Mouse (Mus musculus): Measurements from ENCODE around the gene Slc7a5. TPM values are rescaled to one million over a fixed set of nuclear protein-coding genes. Genes with fewer than 3 reads are reported as not detected.

The Slc7a5 gene
- polyA plus RNA-seq, 1 experiment, result 80.8 TPM

DNA sequence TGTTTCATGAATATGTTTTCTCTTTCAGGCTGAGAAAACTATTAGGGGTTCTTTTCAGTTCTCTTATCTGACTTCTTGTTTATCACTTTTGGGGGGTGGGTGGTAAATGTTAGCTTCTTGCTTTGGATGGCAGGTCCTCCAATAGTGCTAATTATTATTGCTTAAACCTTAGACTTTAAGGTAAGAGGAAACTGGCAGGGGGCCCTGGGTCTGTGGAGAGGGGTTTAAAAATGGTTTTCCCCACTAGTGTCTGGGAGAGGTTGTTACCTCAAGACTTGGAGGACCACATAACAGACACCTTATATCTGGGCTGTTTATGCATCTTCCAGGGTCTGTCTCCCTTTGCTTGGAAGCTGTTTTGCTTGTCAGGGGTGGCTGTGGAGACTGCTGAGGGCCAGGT, 44.6 kb upstream of the Slc7a5 start:
- no peaks in the 10 kb centered on the region for H3K9me3 ChIP-seq (replicated peaks; ENCODE audit: control insufficient read depth, insufficient read depth, low read length, poor library complexity, severe bottlenecking)
- H3K9ac ChIP-seq (ENCODE audit: low read depth, poor library complexity, severe bottlenecking), result peak overlapping the region; percentile 98; the same call in 1 of the 2 replicates
- H3K4me3 ChIP-seq (ENCODE audit: low read depth, low read length), result no peak overlapping the region
- peaks cover 25% of the 10 kb centered on the region for H3K36me3 ChIP-seq (ENCODE audit: control insufficient read depth, insufficient read depth, low read length, poor library complexity, severe bottlenecking)
- no peak overlapping the region for H3K27ac ChIP-seq (ENCODE audit: insufficient read depth, low read length)
- no peak for TF ChIP-seq POLR2A (IDR thresholded peaks at IDR 0.05; ENCODE audit: insufficient read depth, low read length)
- TF ChIP-seq CTCF (IDR thresholded peaks at IDR 0.05; ENCODE audit: low read depth, low read length), result no peak
- no peak for TF ChIP-seq EP300 (IDR thresholded peaks at IDR 0.05; ENCODE audit: insufficient read depth, low read depth, low read length)
- no peaks in the 10 kb centered on the region for H3K27me3 ChIP-seq (ENCODE audit: control insufficient read depth, insufficient read depth, low read length, poor library complexity, severe bottlenecking)
- H3K4me1 ChIP-seq (ENCODE audit: control insufficient read depth, insufficient read depth, low read length), result peaks cover 7% of the 10 kb centered on the region

DNA sequence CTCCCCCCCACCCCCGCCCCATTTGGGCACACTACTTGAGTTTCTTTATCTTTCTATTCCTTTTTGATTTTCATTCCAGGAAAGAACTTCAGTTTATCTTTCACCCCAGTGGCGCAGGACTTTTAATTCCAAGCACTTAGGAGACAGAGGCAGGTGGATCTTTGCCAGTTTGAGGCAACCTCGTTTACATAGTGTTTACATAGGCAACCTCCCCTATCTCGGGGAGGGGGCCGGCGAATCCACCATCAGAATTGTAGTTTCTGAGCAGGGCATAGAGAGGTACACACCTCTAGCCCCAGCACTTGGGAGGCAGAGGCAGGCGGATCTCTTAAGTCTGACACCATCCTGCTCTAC, 44.1 kb upstream of the Slc7a5 start:
- Histone ChIP-seq H3K4me1 (ENCODE audit: control insufficient read depth, insufficient read depth, low read length) (peaks cover 9% of the 10 kb centered on the region), H3K4me3 (ENCODE audit: low read depth, low read length) (peak overlapping the region; percentile 91), H3K9me3 (replicated peaks; ENCODE audit: control insufficient read depth, insufficient read depth, low read length, poor library complexity, severe bottlenecking) (no peaks in the 10 kb centered on the region), H3K27ac (ENCODE audit: insufficient read depth, low read length) (no peak overlapping the region), H3K36me3 (ENCODE audit: control insufficient read depth, insufficient read depth, low read length, poor library complexity, severe bottlenecking) (peaks cover 25% of the 10 kb centered on the region), H3K9ac (ENCODE audit: low read depth, poor library complexity, severe bottlenecking) (peak overlapping the region; percentile 98), H3K27me3 (ENCODE audit: control insufficient read depth, insufficient read depth, low read length, poor library complexity, severe bottlenecking) (no peaks in the 10 kb centered on the region)
- TF ChIP-seq CTCF (IDR thresholded peaks at IDR 0.05; ENCODE audit: low read depth, low read length) (no peak), POLR2A (IDR thresholded peaks at IDR 0.05; ENCODE audit: insufficient read depth, low read length) (no peak), EP300 (IDR thresholded peaks at IDR 0.05; ENCODE audit: insufficient read depth, low read depth, low read length) (no peak)

DNA sequence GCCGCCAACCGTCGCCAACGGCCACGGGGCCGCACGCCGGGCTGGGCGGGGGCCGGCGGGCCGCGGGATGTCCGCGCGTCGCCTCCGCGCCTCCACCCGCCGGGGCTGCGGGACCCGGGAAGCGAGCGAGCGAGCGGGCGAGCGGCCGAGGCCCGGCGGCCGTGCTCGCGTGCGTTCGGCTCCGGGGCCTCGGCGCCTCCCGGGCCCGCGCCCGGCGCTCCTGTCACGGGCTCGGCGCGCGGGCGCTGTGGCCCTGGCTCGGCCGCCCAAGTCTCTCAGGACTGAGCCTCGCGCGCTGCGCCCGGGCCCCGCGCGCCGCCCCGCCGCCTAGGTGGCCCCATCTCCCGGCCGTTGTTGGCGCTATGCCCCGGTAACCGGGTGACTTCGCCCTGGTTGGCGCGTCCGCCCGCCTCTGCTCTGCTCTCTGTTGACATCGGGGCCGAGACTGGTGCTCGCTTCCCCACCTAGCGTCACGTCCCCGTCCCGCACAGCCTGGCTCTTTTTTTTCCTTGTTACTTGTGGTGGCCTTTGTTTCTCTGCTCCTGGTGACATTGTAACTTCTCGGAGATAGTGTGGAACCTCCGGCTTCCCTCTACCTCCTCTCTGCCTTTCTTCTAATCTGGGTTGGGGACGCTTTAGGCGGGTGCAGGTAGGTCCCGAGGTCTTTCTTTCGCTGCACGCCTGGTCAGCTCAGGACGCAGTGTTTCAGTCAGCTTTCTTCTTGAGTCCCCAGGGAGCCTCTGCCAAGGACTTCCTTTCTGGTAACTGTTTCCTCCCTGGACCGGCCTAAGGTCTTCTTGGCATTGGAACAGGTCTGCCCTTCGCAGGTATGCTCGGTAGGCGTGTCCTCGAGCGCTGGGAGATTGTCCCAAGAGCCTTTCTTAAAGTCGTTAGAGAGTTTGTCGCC, 43.5 kb upstream of the Slc7a5 start:
- Histone ChIP-seq H3K36me3 (ENCODE audit: control insufficient read depth, insufficient read depth, low read length, poor library complexity, severe bottlenecking) (peaks cover 25% of the 10 kb centered on the region), H3K27ac (ENCODE audit: insufficient read depth, low read length) (peak overlapping the region; percentile 53), H3K27me3 (ENCODE audit: control insufficient read depth, insufficient read depth, low read length, poor library complexity, severe bottlenecking) (no peaks in the 10 kb centered on the region), H3K4me1 (ENCODE audit: control insufficient read depth, insufficient read depth, low read length) (peaks cover 9% of the 10 kb centered on the region), H3K9me3 (replicated peaks; ENCODE audit: control insufficient read depth, insufficient read depth, low read length, poor library complexity, severe bottlenecking) (no peaks in the 10 kb centered on the region), H3K4me3 (ENCODE audit: low read depth, low read length) (peak overlapping the region; percentile 91), H3K9ac (ENCODE audit: low read depth, poor library complexity, severe bottlenecking) (peak overlapping the region; percentile 98)
- TF ChIP-seq POLR2A (IDR thresholded peaks at IDR 0.05; ENCODE audit: insufficient read depth, low read length), result no peak
- TF ChIP-seq CTCF (IDR thresholded peaks at IDR 0.05; ENCODE audit: low read depth, low read length), result no peak
- no peak for TF ChIP-seq EP300 (IDR thresholded peaks at IDR 0.05; ENCODE audit: insufficient read depth, low read depth, low read length)

DNA sequence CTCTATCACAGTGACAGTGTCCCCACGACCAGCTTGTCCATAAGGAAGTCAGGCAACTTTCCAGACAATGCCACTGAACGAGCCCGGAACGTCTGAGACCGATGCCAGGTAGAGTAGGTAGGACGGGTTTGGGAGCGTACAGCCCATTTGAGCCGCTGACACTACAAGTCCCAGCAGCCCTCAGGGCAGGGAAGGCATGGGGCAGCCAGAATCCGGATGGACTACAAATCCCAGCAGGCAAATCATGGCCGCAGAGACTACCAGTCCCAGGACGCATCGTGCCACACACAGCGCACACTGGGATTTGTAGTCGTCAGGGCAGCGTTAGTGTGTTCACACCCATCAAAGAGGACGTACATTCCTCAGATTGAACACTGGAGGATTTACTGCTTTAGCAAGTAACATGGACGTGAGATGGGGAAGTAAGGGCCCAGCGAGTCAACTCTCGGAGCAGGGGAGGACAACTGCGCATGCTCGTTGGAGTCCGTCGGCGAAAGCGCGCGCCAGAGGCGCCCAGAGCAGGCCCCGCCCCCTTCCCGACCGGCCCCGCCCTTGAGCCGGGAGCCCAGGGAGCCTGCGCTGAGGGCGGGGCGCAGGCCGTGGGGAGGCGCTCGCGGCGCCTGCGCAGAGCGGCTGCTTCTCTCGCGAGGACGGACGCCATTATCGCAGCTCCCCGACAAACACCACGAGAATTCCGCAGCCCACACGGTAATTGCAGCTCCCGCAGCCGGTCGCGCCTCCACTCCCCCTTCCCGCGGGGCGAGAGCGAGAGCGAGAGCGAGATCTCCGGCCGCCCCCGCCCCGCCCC, 42.7 kb upstream of the Slc7a5 start:
- TF ChIP-seq EP300 (IDR thresholded peaks at IDR 0.05; ENCODE audit: insufficient read depth, low read depth, low read length), result peak; percentile 76; the same call in 1 of the 2 replicates
- no peak for TF ChIP-seq CTCF (IDR thresholded peaks at IDR 0.05; ENCODE audit: low read depth, low read length)
- Histone ChIP-seq H3K4me1 (ENCODE audit: control insufficient read depth, insufficient read depth, low read length) (peaks cover 9% of the 10 kb centered on the region), H3K36me3 (ENCODE audit: control insufficient read depth, insufficient read depth, low read length, poor library complexity, severe bottlenecking) (peaks cover 18% of the 10 kb centered on the region), H3K9me3 (replicated peaks; ENCODE audit: control insufficient read depth, insufficient read depth, low read length, poor library complexity, severe bottlenecking) (no peaks in the 10 kb centered on the region), H3K27me3 (ENCODE audit: control insufficient read depth, insufficient read depth, low read length, poor library complexity, severe bottlenecking) (no peaks in the 10 kb centered on the region), H3K27ac (ENCODE audit: insufficient read depth, low read length) (peak overlapping the region; percentile 60), H3K4me3 (ENCODE audit: low read depth, low read length) (peak overlapping the region; percentile 91), H3K9ac (ENCODE audit: low read depth, poor library complexity, severe bottlenecking) (peak overlapping the region; percentile 98)

DNA sequence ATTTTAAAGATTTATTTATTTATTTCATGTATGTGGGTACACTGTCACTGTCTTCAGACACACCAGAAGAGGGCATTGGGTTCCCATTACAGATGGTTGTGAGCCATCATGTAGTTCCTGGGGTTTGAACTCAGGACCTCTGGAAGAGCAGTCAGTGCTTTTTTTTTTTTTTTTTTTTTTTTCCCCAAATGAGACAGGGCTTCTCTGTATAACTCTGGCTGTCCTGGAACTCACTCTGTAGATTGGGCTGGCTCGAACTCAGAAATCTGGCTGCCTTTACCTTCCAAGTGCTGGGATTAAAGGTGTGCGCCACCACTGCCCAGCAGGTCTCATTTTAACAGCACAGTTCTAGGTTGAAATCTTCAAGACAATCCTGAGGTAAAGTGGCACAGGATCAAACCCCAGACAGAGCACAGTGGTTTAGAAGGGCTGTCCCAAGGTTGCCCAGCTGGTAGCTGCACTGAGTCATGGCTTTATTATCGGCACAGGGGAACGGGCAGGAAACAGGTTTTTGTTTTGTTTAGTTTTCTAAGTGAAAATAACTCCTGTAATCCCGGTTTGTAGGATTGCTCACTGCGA, 41.8 kb upstream of the Slc7a5 start, which contains the start of gene Banp:
TSS of gene Banp (plus strand) at position 529 of the 579 bp plus-strand sequence.
- Histone ChIP-seq H3K27ac (ENCODE audit: insufficient read depth, low read length) (peak within 1 kb of the TSS; percentile 60), H3K4me3 (ENCODE audit: low read depth, low read length) (peak within 1 kb of the TSS; percentile 91), H3K9ac (ENCODE audit: low read depth, poor library complexity, severe bottlenecking) (peak within 1 kb of the TSS; percentile 98), H3K36me3 (ENCODE audit: control insufficient read depth, insufficient read depth, low read length, poor library complexity, severe bottlenecking) (peaks cover 10% of the 10 kb centered on the region), H3K9me3 (replicated peaks; ENCODE audit: control insufficient read depth, insufficient read depth, low read length, poor library complexity, severe bottlenecking) (no peaks in the 10 kb centered on the region), H3K27me3 (ENCODE audit: control insufficient read depth, insufficient read depth, low read length, poor library complexity, severe bottlenecking) (no peaks in the 10 kb centered on the region), H3K4me1 (ENCODE audit: control insufficient read depth, insufficient read depth, low read length) (peaks cover 9% of the 10 kb centered on the region)
- TF ChIP-seq EP300 (IDR thresholded peaks at IDR 0.05; ENCODE audit: insufficient read depth, low read depth, low read length), result no peak
- no peak for TF ChIP-seq POLR2A (IDR thresholded peaks at IDR 0.05; ENCODE audit: insufficient read depth, low read length)
- no peak for TF ChIP-seq CTCF (IDR thresholded peaks at IDR 0.05; ENCODE audit: low read depth, low read length)
